Mouse (Mus musculus) neutrophil, adult 59 days (primary cell): ENCODE measurements around the gene Tbc1d8. TPM values are rescaled to one million over a fixed set of nuclear protein-coding genes. Genes with fewer than 3 reads are reported as not detected.

Source experiments
- total RNA-seq, 2 experiments: library from RNA; stranded (reverse); gene quantifications; 1 replicate in 1 of 2; 2 replicates in 1 of 2; pipeline ENCODE4 v1.2.4; 2023

The Tbc1d8 gene
- 100 to 1,000 TPM; 115 to 149 TPM for total RNA-seq

DNA sequence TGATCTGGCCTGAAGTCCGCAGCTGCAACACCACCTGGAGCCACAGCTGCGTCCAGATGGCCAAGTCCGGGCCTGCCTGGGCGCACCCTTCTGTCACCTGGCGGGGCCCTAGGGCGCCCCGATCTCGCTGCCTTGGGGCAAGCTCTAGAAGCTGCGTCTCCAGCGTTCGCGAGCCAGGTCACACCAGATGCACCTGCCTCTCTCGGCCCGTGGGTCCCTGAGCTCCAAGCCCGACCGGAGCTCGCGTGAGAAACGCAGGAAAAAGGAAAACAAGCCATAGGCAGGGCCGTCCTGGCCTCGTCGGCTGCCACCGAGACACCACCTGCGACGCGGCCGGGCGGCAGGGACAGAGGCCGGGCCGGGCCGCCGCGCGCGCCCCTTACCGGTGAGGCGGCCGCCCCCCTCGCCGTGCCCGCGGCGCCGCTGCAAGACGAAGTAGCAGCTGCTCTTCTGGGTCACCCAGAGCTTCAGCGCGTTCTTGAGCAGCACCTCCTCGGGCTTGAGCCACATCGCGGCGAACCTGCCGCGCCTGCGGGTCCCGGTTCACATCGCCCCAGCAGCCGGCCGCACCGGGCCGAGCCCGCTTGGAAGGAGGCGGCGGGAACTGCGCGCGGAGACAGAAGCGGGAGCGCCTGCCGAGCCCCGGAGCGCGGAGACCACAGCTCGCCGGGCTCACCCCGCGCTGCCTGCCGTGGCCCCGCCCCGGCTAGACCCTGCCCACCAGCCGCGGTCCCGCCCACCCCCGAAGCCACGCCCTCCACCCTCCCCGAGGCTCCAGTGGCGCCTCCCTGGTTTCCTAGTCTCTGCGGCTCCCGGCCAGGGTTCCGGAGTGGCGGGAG is at the start of gene Tbc1d8:
Gene Tbc1d8 (minus strand): TSS at position 699 of the 839 bp plus-strand sequence.

GRCm38 (mm10) chr1:39367601-39368266 is 110.8 kb downstream of the Tbc1d8 start, which contains the start of gene Rpl31:
Gene Rpl31 (plus strand): TSS chr1:39367842.

Other genes with a start within 250 kb of the Tbc1d8 start
- gene Rpl31, start 110.9 kb downstream of the Tbc1d8 start, total RNA-seq = 100 to 1,000 TPM; 655 to 745 TPM
- 10 to 100 TPM; 16.6 to 17.1 TPM for gene Cnot11, start 56.2 kb upstream of the Tbc1d8 start, total RNA-seq
- 100 to 1,000 TPM in 1 of 2 experiments, 10 to 100 TPM in 1; 97.2 to 121 TPM for gene Rnf149, start 98.7 kb upstream of the Tbc1d8 start, total RNA-seq
- not detected for gene Creg2, start 172.7 kb upstream of the Tbc1d8 start, total RNA-seq
- gene Rfx8, start 242.2 kb upstream of the Tbc1d8 start, total RNA-seq = not detected